Mouse (Mus musculus): ENCODE data around the gene Crocc. TPM values are rescaled to one million over a fixed set of nuclear protein-coding genes. Genes with fewer than 3 reads are reported as not detected.

Crocc gene
- polyA plus RNA-seq, 1 experiment from 2014 or later: 0.47 TPM

DNA sequence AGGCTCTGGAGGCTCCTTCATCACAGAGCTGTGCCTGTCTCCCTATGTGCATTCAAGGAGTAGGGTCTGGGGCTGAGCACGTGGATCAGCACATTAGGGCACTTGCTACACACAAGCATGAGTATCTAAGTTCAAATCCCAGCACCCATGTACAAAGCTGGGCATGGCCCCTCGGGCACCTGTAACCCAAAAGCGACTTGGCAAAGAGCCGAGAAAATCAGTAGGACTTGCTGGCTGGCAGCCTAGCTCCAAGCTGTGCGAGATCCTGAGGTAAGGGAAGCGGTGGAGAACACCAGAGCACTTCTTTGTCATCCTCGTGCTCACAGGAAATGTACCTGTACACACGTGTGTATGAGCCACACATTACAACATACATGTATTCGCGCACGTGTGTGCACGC lies 7.9 kb downstream of the Crocc start:
- Histone ChIP-seq H3K27ac (ENCODE audit: low read depth) (no peak overlapping the region), H3K4me3 (ENCODE audit: low read depth, low read length) (no peak overlapping the region), H3K4me2 (ENCODE audit: low read depth, low read length) (no peak overlapping the region), H3K27me3 (ENCODE audit: insufficient read depth, low read length) (no peaks in the 10 kb centered on the region), H3K9me3 (ENCODE audit: low read length) (no peaks in the 10 kb centered on the region), H3K36me3 (replicated peaks; ENCODE audit: insufficient read depth, low read length) (no peaks in the 10 kb centered on the region), H3K9ac (replicated peaks) (no peak overlapping the region), H3K4me1 (ENCODE audit: insufficient read depth) (no peaks in the 10 kb centered on the region)
- TF ChIP-seq EP300 (IDR thresholded peaks at IDR 0.05; ENCODE audit: low read depth) (no peak), CTCF (IDR thresholded peaks at IDR 0.05; ENCODE audit: low read depth) (no peak)
- DNase-seq (no peak), ATAC-seq (no peak)
- WGBS (ENCODE audit: insufficient replicate concordance): 85% methylated on average over 12 of the region's 12 CpGs

DNA sequence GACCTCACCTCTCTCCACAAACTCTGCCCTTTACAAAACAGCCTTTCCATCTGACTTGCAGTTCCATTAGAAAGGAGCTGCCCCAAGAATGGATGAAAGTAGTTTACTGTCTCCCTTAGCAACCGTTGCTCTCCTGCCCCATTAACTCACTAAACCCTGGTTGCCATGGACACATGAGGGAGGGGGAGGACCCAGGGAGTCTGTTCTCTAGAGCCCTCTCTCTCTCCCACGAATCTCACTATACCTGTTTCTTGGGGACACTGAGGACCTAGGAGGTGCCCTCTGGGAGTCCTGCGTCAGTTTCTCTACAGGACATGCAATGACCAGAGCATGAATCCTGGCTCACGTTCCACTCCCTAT lies 10.9 kb downstream of the Crocc start:
- DNase-seq (no peak), ATAC-seq (no peak)
- no peak overlapping the region for H3K27ac ChIP-seq (ENCODE audit: low read depth)
- H3K27me3 ChIP-seq (ENCODE audit: insufficient read depth, low read length): no peaks in the 10 kb centered on the region
- H3K9ac ChIP-seq (replicated peaks): no peak overlapping the region
- H3K4me2 ChIP-seq (ENCODE audit: low read depth, low read length): no peak overlapping the region
- H3K36me3 ChIP-seq (replicated peaks; ENCODE audit: insufficient read depth, low read length): no peaks in the 10 kb centered on the region
- no peak for TF ChIP-seq CTCF (IDR thresholded peaks at IDR 0.05; ENCODE audit: low read depth)
- TF ChIP-seq EP300 (IDR thresholded peaks at IDR 0.05; ENCODE audit: low read depth): no peak
- WGBS (ENCODE audit: insufficient replicate concordance): 65% methylated on average over 4 of the region's 4 CpGs
- H3K4me1 ChIP-seq (ENCODE audit: insufficient read depth): no peaks in the 10 kb centered on the region
- no peaks in the 10 kb centered on the region for H3K9me3 ChIP-seq (ENCODE audit: low read length)
- no peak overlapping the region for H3K4me3 ChIP-seq (ENCODE audit: low read depth, low read length)

DNA sequence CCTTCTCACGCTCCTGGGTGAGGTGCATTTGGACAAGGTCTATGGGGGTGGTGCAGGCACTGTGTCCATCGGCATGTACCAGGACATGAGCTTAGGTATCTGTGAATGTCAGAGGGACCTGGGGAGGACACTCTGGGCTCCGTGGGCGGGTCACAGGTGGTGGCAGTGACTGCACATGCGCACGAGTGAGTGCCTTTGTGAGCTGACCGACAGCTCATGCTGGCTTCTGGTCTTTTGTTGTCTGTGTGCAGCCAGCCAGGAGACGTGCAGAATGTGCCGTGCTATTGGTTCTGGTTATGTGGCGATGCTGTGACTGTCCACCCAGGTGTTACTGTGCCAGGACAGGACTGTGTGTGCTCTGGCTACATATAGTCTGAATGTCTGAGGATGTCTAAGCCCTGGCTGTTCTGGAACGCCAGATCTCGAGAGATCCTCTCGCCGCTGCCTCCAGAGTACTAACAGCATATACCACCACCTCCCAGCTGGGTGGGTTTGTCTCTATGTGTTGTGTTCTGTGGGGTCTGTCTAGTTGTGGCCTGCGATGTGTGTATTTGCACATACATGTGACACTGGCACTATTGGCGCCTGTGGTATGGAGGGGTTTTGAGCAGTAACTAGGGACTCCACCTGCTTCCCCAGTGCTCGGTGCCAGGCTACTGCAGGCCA lies 11.4 kb downstream of the Crocc start:
- WGBS (ENCODE audit: insufficient replicate concordance): 79% methylated on average over 17 of the region's 17 CpGs
- ATAC-seq (no peak), DNase-seq (no peak)
- TF ChIP-seq CTCF (IDR thresholded peaks at IDR 0.05; ENCODE audit: low read depth): no peak
- no peak for TF ChIP-seq EP300 (IDR thresholded peaks at IDR 0.05; ENCODE audit: low read depth)
- Histone ChIP-seq H3K36me3 (replicated peaks; ENCODE audit: insufficient read depth, low read length) (no peaks in the 10 kb centered on the region), H3K4me2 (ENCODE audit: low read depth, low read length) (no peak overlapping the region), H3K9me3 (ENCODE audit: low read length) (no peaks in the 10 kb centered on the region), H3K4me3 (ENCODE audit: low read depth, low read length) (no peak overlapping the region), H3K27ac (ENCODE audit: low read depth) (no peak overlapping the region), H3K4me1 (ENCODE audit: insufficient read depth) (no peaks in the 10 kb centered on the region), H3K27me3 (ENCODE audit: insufficient read depth, low read length) (no peaks in the 10 kb centered on the region), H3K9ac (replicated peaks) (no peak overlapping the region)

DNA sequence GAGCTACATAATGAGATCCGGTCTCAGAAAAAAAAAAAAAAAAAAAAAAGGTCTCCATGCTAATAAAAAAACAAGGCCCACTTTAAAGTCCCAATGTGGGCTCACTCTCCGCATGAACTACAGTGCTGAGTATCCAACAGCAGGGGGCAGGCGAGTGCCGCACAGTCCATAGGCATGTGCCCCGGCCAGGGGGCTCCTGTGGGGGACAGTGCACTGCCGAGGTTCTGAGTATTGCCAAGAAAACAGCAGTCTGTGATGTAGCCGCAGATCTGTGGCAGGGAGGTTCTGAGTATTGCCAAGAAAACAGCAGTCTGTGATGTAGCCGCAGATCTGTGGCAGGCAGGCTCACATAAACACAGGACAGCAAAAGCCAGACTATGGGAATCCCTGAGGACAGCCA lies 15.5 kb downstream of the Crocc start:
- no peak overlapping the region for H3K4me3 ChIP-seq (ENCODE audit: low read depth, low read length)
- no peaks in the 10 kb centered on the region for H3K27me3 ChIP-seq (ENCODE audit: insufficient read depth, low read length)
- H3K4me2 ChIP-seq (ENCODE audit: low read depth, low read length): no peak overlapping the region
- no peaks in the 10 kb centered on the region for H3K4me1 ChIP-seq (ENCODE audit: insufficient read depth)
- peak; percentile 72 for DNase-seq
- no peak overlapping the region for H3K27ac ChIP-seq (ENCODE audit: low read depth)
- 24% methylated on average over 8 of the region's 8 CpGs for WGBS (ENCODE audit: insufficient replicate concordance)
- H3K9me3 ChIP-seq (ENCODE audit: low read length): no peaks in the 10 kb centered on the region
- no peak for TF ChIP-seq EP300 (IDR thresholded peaks at IDR 0.05; ENCODE audit: low read depth)
- peak; percentile 86 for TF ChIP-seq CTCF (IDR thresholded peaks at IDR 0.05; ENCODE audit: low read depth)
- ATAC-seq: peak; percentile 48; the same call in 1 of the 2 replicates
- H3K36me3 ChIP-seq (replicated peaks; ENCODE audit: insufficient read depth, low read length): no peaks in the 10 kb centered on the region
- no peak overlapping the region for H3K9ac ChIP-seq (replicated peaks)

DNA sequence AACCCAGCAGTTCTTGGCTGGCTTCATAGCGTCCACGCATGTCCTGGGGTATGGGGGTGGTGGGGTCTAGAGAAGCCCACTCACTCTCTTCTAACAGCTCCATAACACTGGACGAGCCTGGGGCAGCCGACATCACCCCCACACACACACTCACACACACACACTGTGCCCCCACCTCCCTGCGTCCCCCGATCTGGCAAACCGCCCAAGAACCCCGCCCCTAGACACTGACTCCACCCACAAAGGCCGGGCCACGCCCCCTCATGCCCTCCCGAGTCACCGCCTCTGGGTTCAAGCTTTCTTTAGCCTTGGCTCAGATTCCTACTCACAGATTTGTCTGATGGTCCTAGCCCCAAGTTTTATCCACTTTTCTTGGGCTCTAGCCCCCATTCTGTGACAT lies 19.2 kb downstream of the Crocc start:
- no peak overlapping the region for H3K9ac ChIP-seq (replicated peaks)
- no peak overlapping the region for H3K27ac ChIP-seq (ENCODE audit: low read depth)
- H3K4me1 ChIP-seq (ENCODE audit: insufficient read depth): no peaks in the 10 kb centered on the region
- DNase-seq: peak; percentile 43
- no peak for TF ChIP-seq CTCF (IDR thresholded peaks at IDR 0.05; ENCODE audit: low read depth)
- TF ChIP-seq EP300 (IDR thresholded peaks at IDR 0.05; ENCODE audit: low read depth): no peak
- no peak overlapping the region for H3K4me2 ChIP-seq (ENCODE audit: low read depth, low read length)
- 64% methylated on average over 12 of the region's 12 CpGs for WGBS (ENCODE audit: insufficient replicate concordance)
- no peaks in the 10 kb centered on the region for H3K27me3 ChIP-seq (ENCODE audit: insufficient read depth, low read length)
- H3K36me3 ChIP-seq (replicated peaks; ENCODE audit: insufficient read depth, low read length): no peaks in the 10 kb centered on the region
- ATAC-seq: no peak
- H3K9me3 ChIP-seq (ENCODE audit: low read length): no peaks in the 10 kb centered on the region
- no peak overlapping the region for H3K4me3 ChIP-seq (ENCODE audit: low read depth, low read length)

DNA sequence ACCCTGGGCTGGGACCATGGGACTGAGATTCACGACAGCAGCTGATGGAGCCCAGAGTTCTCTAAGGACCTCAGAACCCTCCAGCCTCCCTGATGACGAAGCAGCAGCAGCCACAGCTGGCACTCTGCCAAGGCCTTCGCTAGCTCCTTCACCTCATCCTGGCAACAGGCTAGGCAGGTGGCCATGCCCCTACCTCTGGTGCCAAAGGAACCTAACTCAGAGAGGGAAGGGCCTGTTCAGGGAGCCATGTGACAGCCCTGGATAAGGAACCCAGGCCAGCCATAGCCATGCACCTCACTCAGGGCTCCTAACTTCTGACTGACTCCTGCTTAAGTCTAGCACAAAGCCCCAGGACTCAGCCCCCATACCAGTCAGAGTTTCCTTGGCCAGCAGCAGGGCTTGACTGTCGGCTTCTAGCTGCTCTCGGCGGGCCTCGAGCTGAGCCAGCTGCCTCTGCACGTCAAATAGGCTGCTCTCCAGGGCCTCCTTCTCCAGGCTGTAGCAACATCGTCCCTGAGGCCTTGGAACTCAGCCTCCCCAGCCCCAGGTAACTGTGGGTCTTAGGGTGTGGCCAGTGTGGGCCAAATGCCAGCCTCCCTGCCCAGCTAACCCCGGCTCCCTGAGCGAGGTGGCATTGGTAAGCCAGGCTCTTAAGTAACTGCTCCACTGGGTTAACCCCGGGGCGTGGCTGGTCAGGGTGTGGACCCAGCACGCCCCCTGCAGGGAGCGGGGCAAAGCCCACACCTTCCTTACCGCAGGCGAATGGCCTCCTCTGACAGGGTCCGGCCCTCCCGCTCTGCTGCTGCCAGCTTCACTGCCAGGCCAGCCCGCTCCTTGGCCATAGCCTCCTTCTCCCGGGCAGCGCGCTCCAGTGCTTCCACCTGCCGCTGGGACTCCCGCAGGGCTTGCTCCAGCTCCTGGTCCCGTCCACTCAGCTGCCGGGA lies 26.5 kb downstream of the Crocc start:
- Histone ChIP-seq H3K9me3 (ENCODE audit: low read length) (no peaks in the 10 kb centered on the region), H3K4me3 (ENCODE audit: low read depth, low read length) (no peak overlapping the region), H3K27ac (ENCODE audit: low read depth) (no peak overlapping the region), H3K4me2 (ENCODE audit: low read depth, low read length) (no peak overlapping the region), H3K27me3 (ENCODE audit: insufficient read depth, low read length) (no peaks in the 10 kb centered on the region), H3K36me3 (replicated peaks; ENCODE audit: insufficient read depth, low read length) (no peaks in the 10 kb centered on the region), H3K4me1 (ENCODE audit: insufficient read depth) (no peaks in the 10 kb centered on the region), H3K9ac (replicated peaks) (no peak overlapping the region)
- no peak for TF ChIP-seq EP300 (IDR thresholded peaks at IDR 0.05; ENCODE audit: low read depth)
- TF ChIP-seq CTCF (IDR thresholded peaks at IDR 0.05; ENCODE audit: low read depth): no peak
- DNase-seq (peak; percentile 34), ATAC-seq (no peak)
- 81% methylated on average over 27 of the region's 27 CpGs for WGBS (ENCODE audit: insufficient replicate concordance)

Measured in liver, postnatal 0 days (tissue).